Mouse (Mus musculus) cerebellum, postnatal 36 days (tissue): ENCODE measurements around the gene Cenpo.
"Not testable (repeated sequence)": the region's sequence is repeated elsewhere in the genome, so short reads cannot be mapped to it uniquely, and the experiment has no call there.

Source experiments
- DNase-seq, 2 experiments: peaks; one replicate each; pipeline ENCODE4 v3.0.0; 2021 to 2022; ENCODE audit warnings: mixed read lengths in 2 of 2

Cenpo gene

DNA sequence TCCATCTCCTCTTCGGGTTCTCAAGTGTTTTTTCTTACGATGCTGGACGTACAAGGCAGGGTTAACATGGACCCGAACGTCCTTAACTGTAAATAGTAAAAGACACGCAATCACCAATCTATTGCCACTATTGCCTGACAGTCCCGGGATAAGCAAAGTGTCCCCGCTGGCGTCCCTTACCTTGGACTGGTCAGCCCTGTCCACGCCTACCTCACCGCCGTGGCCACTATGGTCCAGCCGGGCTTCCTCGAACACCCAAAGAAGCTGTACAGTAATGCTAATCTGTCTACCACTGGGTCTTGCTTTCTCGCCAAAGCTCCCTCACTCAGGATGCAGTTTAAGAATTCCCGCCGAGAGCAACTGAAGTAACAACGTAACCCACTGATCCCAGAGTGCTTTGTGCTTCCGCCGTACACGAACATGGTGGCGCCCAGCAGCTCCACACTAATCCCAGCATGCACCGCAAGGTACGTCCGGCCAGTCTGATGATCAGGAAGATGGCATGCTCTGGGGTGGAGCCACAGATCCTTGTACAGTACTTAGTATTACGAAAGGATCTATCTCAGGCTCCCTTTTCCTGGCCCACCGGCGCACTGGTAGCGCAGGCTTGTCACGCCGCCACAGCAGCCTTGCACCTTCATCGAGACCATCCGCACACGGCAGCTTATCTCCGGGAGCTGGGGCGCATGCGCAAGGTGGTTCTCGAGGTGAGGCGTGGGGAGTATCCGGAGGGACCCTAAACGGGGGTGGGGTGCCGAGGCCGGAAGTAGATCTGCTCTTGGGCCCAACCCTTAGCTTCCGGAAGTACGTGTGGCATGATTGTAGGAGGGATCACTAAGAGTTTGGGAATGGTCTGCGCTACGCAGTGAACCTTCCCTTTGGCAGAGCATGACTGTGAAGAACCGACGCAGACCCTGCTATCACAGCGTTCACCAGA is at the start of gene Cenpo, which contains the start of gene Ptrhd1:
Gene Cenpo (minus strand): TSS at position 723 of the 937 bp plus-strand sequence.
Gene Ptrhd1 (plus strand): TSS at position 456 of the 937 bp plus-strand sequence.
- peak; percentile 91 to 97 for DNase-seq

DNA sequence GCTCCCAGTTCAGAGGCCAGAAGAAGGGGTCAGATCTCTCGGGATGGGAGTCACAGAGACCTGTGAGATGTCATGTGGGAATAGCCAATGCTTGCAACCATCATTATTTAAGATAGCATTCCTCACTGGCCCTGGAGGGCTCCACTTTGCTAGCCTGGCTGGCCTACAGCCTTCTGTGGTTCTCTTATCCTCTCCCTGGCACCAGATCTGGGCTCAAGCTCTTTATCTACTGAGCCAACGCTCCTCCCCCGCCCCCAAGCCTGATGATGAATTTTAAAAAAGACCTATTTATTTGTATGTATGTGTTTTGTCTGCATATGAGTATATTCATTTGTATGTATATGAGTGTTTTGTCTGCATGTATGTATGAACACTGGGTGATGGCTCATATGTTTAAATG is 45.8 kb upstream of the Cenpo start:
- no peak for DNase-seq

GRCm38 (mm10) chr12:4278978-4279755 is 45.1 kb upstream of the Cenpo start:
- DNase-seq = no peak

DNA sequence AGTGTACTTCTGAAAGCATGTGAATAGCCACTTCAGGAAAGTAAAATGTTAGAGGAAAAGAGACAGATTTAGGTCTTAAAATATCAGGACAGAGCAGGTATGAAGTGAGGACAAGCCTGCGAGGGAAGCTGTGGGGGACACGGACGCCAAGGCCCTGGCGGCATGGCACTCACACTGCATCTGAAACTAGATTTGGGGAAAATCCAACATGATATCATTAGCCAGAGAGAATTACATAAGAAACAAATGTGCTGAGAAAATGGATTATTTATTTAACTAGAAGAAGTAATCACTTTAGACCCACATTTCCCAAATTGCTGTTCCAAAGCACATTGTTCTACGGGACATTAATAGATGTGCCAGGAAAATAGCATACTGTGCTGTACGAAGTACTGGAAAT is 37.0 kb upstream of the Cenpo start:
- peak in 1 of 2 experiments; percentile 25 for DNase-seq

DNA sequence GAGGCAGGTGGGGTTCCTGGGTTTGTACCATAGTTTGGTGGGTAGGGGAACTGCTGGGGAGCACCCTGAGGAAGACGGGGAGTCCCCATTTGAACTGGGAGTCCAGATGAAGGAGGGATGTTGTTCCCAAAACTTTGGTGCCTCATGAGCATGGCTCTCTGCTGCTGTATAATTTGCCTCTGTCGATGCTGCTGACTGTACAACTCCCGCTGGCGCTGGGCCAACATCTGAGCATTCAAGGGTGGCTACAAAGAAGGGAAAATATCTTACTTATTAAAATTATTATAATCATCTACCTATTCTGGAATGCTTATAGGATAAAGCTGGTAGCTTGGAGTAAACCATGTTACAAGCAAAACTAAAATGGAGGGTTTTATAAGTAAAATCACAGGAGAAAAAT is 33.7 kb upstream of the Cenpo start:
- DNase-seq = peak in 1 of 2 experiments; percentile 21

- no peak for DNase-seq
Measured at GRCm38 (mm10) chr12:4252742-4253655, 18.9 kb upstream of the Cenpo start.

DNA sequence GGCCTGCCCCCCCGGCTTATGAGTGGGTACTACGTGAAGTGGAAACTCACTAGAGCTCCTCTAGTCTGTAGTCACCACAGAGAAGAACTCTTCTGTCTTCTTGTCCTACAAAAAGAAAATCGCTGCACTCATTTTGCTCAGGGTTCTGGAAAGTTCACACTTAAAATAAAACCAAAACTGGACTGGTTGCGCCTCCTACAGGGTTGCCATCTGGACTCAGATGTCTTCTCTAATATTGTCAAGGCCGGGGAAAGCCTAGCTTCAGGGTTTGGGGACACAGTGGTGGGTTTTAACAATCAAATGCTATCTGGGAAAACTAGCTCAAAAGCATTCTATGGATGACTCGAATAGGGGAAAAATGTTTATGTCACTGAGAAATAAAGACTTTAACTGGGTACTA is 15.7 kb upstream of the Cenpo start:
- peak; percentile 60 to 76 for DNase-seq

DNA sequence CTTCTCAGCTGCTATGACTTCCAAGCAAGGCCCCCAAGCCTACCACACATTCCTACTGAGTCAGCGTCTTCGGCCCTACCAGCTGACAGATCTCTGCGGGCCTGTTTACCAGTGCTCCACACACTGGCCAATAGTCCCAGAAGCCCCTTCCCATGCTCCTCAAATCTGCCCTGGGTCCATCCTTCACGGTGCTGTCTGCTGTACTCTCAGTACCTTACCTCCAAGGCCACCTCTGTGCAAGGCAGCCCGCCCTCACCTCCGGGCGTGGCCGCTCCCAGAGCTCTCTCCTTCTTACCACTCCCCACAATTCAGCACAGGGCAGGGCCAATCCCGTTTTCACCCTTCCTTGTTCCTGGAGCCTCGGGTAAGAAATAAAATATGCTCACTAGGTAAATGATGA is 11.6 kb upstream of the Cenpo start:
- DNase-seq = no peak

DNA sequence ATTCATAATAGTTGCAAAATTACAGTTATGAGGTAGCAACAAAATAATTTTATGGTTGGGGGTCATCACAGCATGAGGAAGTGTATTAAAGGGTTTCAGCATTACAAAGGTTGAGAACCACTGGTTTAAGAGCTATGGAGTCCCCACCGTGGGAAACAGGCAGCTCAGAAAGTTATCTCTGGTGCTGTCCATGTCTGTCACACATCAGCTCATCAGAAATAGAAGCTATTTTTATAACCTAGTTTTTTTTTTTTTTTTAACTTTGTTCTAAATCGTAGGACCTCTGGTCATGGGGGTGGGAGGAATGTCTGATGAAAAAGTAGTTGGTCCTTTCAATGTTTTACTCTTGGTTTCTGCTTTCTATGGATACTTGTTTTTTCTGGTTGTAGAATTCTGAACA is 9.7 kb upstream of the Cenpo start:
- DNase-seq = no peak

DNA sequence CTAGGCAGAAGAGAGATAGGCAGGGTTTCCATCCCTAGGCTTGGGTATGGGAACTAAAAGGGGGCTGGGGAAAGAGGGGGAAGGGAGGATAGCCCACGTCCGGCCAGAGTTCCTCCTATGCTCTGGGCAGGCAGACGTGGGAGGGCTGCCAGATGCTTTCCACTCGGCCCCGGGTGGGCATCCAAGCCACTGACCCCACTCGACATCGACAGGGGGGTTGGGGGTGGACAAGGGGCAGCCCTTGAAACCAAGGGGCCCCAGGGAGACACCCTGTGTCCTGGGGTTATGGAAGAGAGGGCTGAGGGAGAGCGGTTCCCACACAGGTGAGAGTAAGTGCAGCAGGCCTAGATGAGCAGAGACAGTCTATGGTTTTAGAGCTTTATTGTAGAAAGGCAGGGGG is 6.2 kb upstream of the Cenpo start:
- not testable (repeated sequence) for DNase-seq

DNA sequence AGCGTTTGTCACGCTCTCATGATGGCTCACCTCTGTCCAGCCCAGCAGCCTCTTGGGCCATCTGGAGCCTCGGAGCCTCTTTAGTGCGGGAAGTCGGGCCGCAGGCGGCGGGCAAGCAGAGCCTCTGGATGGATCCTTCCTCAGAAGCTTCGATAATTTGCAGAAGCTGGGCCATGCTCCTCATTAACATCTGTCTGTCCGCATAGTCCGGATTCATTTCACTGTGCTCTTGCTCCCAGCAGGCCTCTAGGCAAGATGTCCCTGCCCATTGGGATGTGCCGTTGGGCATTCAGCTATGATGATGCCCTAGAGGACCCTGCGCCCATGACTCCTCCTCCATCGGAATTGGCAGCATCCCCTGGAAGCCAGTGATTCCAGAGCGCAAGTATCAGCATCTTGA is 3.4 kb upstream of the Cenpo start:
- DNase-seq = no peak

- DNase-seq = no peak
Measured at GRCm38 (mm10) chr12:4232777-4233176, 1.3 kb downstream of the Cenpo start.

GRCm38 (mm10) chr12:4230156-4230555 is 3.9 kb downstream of the Cenpo start:
- no peak for DNase-seq

DNA sequence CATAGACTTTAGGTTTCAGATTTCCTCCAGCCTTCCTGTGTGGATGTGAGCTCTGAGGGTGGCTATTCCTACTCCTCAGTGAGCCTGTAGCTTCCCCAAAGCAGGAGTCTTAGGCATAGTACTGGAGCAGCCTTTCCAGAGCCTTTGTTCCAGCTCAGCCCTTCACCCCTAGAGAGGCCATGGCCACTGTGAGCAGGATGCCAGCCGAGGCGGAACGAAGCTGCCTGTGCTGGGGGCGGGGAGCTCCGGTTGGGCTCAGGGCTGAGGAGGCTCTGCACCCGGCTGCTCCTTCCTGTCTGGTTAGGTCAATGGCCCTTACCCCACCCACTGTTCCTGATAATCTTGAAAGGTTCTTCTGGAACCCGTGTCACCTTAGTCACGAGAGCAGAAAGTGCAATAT is 21.2 kb downstream of the Cenpo start:
- DNase-seq = no peak

DNA sequence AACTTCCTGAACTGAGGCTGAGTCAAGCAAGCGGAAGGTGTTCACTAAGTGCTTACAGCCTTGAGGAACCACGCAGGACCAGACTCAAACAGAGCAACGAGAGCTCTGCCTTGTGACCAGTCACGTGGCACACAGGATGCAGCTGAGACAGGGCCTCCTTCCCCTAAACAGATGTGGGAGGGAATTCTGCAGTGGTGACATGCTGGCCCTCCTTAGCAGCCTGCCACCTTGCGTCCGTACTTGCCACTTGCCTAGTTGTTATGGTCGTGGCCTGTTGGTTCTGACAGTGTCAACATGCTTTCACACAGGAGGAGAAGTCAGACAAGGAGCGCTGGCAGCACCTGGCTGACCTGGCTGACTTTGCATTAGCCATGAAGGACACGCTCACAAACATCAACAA is 22.9 kb downstream of the Cenpo start:
- no peak for DNase-seq

- DNase-seq = no peak
Measured at GRCm38 (mm10) chr12:4209196-4209595, 24.9 kb downstream of the Cenpo start.

DNA sequence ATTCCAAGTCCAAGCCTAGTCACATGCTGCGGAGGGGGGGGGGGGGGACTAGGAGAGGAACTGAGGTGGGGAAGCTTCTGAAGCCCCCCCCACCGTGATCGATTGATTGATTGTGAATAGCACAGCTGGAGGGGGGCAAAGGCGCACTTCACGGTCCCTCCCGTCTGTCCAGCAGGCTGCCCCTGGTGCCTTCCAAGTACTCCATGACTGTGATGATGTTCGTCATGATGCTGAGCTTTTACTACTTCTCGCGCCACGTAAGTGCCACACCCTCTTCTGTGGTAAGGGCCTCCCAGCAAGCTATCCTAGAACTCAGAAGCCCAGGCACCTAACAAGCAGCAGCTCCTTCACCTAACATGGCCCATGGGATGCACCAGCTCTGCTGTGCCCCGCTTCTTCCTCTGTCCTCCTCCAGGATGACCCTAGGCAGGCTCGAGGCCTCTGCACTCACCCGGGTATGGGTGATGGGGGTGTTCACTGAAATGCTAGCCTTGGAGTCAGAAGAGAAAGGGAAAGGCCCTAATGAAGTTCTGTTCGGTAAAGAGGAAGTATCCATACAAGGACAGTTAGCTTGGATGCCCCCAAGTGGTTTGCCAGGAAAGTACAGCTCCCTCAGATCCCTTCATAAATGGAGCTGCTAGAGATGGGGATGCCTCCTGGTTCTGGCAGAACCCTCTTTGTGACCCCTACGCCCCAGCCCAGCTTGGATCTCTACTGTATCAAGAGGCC is 25.5 kb downstream of the Cenpo start:
- DNase-seq = peak; percentile 67 to 72

GRCm38 (mm10) chr12:4206106-4206505 is 28.0 kb downstream of the Cenpo start:
- DNase-seq = no peak

GRCm38 (mm10) chr12:4202206-4202605 is 31.9 kb downstream of the Cenpo start:
- no peak for DNase-seq

DNA sequence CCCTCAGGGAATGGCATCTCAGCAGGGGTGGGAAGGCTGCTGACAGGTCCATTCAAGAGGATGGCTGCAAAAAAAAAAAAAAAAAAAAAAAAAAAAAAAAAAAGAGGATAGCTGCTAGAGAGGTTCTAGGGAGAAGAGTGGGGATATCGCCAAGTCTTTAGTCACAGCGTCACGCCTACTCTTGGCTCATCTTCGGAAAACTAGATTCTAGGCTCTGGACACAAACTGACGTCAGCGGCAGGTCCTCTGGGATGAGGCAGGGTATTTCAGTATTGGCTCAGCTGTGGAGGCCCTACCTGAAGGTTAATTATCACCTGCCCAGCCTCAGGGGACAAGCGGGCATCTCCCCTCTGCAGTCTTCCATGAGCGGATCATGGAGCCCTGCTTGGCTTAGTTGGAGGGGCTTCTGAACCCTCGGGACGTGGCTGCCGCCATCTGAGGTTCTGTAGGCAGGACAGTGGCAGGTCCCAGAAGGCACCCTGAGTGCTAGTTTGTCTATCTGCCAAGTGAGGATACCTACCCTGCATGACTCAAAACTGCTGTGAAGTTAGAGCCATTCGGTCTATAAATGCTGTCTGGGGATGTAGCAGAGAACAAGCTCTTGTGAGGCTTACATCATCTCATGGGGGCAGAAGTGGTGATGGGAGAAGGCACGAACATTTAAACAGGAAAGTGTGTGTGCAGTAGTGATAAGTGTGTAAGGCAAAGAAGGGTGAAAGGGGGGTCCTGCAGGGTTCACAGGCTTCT is 32.5 kb downstream of the Cenpo start:
- no peak for DNase-seq

DNA sequence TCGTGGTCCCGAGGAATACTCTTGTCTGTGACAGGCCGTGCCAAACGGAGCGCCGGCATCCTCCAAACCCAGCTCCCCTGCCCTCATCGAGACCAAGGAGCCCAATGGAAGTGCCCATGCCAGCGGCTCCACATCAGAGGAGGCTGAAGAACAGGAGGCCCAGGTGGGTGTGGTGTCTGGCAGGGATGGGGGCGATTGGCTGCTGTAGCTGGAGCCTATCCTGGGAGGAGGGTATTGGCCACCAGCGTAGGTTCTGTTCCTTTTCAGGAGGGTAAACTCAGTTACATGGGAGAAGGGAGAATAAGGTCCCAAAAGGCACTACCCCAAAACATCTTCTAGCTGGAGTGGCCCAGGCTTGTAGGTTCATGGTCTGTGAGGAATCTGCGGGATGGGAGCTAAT is 34.8 kb downstream of the Cenpo start:
- DNase-seq = no peak
